Mouse (Mus musculus) c-Kit-positive CD71-negative TER-119-negative erythroid progenitor cells, embryonic 14.5 days (primary cell): ENCODE data around the gene Agxt2.

Experiments
- DNase-seq: peaks from one replicate; pipeline ENCODE4 v3.0.0-alpha.2; 2013; ENCODE audit warnings: low read depth

Gene Agxt2

GRCm38 (mm10) chr15:10426545-10427266 is 68.4 kb downstream of the Agxt2 start:
- DNase-seq, result no peak

GRCm38 (mm10) chr15:10436893-10437292 is 78.6 kb downstream of the Agxt2 start:
- no peak for DNase-seq

GRCm38 (mm10) chr15:10439963-10440362 is 81.6 kb downstream of the Agxt2 start:
- DNase-seq, result no peak

- DNase-seq, result no peak
Measured at GRCm38 (mm10) chr15:10441493-10441892, 83.2 kb downstream of the Agxt2 start.

- no peak for DNase-seq
Measured at GRCm38 (mm10) chr15:10442275-10442674, 83.9 kb downstream of the Agxt2 start.

GRCm38 (mm10) chr15:10447102-10447501 is 88.8 kb downstream of the Agxt2 start:
- no peak for DNase-seq
